Mouse (Mus musculus): Measurements from ENCODE around the gene Ncor2.

Gene Ncor2

GRCm38 (mm10) chr5:125103396-125103795, 75.6 kb downstream of the Ncor2 start:
- DNase-seq (ENCODE audit: extremely low spot score, low read depth, low spot score) = no peak

GRCm38 (mm10) chr5:125102907-125103306, 76.1 kb downstream of the Ncor2 start:
- no peak for DNase-seq (ENCODE audit: extremely low spot score, low read depth, low spot score)

GRCm38 (mm10) chr5:125102352-125102751, 76.7 kb downstream of the Ncor2 start:
- no peak for DNase-seq (ENCODE audit: extremely low spot score, low read depth, low spot score)

GRCm38 (mm10) chr5:125099785-125100350, 79.2 kb downstream of the Ncor2 start:
- DNase-seq (ENCODE audit: extremely low spot score, low read depth, low spot score) = no peak

- DNase-seq (ENCODE audit: extremely low spot score, low read depth, low spot score) = no peak
Observed at GRCm38 (mm10) chr5:125098692-125099091, 80.3 kb downstream of the Ncor2 start.

GRCm38 (mm10) chr5:125096368-125096767, 82.7 kb downstream of the Ncor2 start:
- no peak for DNase-seq (ENCODE audit: extremely low spot score, low read depth, low spot score)

DNA sequence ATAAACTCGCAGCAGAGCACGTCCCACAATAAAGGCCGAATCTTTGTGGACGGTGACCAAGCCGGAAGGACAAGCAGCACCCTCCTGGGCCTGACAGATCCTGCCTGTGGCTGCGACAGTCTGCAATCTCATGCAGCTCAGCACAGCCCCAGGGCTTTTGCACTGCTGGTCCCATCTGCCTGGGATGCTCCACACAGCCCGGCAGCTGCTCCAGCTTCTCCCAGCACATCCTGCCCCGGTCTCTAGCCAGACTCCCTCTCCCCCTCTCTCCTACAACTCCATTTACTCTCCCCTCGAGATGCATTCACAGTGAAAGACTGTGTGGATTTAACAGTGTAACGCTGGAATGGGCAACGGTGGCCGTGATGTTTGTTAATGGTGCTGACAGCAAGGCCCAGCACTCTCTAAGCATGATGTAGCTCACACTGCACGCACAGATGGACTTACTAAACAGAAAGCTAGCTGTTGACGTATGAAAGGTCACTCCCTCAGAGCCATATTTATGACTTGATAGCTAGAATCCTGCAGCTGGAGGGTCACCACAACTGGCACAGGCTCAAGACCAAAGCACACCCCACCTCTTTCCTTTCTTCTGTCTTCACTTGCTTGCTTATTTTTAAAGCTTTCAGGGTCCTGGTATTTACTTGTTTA, 83.4 kb downstream of the Ncor2 start:
- no peak for DNase-seq (ENCODE audit: extremely low spot score, low read depth, low spot score)

DNA sequence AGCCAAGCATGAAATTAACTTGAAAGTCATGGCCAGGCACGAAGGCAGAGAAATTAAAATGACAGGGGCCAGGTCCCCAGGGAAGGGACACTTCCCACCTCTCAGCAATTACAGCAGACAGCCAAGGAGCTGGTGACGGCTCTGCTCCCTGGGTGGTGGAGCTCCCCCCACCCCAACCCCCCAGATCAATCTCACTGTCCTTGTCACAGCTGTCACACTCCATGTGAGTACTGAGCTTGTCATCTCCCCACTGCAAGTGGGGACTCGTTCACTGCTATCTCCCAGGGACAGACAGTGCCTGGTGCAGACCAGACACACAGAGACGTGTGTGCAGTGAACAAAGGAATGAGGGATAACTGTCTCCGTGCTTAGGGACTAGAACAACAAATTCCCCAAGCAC, 85.2 kb downstream of the Ncor2 start:
- no peak for DNase-seq (ENCODE audit: extremely low spot score, low read depth, low spot score)

DNA sequence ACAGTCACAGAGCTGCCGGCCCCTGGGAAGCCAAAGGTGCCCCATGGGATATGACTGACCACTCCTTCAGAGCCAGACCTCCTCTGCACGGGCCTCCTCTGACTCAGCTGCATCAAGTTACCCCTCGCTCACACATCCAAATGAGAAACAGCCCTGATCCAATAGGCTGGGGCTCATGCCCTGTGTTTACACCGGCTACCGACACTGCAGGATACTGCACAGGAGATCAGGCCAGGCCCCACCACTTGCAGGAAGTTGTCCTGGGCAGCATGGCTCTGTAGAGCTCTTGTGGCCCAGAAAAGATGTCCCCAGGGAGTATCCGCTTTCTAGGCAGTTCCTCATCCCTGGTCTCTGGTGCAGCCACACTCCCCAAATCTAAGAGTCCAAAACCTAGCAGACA, 90.9 kb downstream of the Ncor2 start:
- no peak for DNase-seq (ENCODE audit: extremely low spot score, low read depth, low spot score)

DNA sequence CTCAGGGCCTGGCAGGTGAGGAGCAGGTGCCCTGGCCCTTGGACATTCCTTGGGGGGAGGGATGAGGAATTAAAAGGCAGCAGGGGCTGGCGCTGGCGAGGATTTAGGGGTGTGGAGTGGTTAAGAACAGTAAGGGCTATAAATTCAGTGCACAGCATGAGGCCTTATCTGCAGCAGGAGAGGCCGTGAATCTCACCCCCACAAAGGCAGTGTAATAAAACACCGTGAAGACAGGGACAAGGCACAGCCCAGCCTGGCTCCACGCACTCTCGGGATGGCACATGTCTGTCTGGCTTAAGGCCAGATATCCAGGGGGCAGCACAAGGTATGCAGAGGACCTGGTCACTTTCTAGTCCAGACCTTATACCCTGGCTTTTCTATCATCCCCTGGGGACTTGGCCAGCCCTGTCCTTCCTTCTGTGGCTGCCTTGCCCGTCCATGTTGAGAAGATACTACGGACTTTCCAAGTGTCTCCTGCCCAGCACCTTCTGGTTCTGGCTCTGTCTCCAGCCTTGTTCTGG, 93.9 kb downstream of the Ncor2 start:
- no peak for DNase-seq (ENCODE audit: extremely low spot score, low read depth, low spot score)

- no peak for DNase-seq (ENCODE audit: extremely low spot score, low read depth, low spot score)
Observed at GRCm38 (mm10) chr5:125083674-125084073, 95.3 kb downstream of the Ncor2 start.

GRCm38 (mm10) chr5:125081318-125082101, 97.5 kb downstream of the Ncor2 start:
- DNase-seq (ENCODE audit: extremely low spot score, low read depth, low spot score) = no peak

DNA sequence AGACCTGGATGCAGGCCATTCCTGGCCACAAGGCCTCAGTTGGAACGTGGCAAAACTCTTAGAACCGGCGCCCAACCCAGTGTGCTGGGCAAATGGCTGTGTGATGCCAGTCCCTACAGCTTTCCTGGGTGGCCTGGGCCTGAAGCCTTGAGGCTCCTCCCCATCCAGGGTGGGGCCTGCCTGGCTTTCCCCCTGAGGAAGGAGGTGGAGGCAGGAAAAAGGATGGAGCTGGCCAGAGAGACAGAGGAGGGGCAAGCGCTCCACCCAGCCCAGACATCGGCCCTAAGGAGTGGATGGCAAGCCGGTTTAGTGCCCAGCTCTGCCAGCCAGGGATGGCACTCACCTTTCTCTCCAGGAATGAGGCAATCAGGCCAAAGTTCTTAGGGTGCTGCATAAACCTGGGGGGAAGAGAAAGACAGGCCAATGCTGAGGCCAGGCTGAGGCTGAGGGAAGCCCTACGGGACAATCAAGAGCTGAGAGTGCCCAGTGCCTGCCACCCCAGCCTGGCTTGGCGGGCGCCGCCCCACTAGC, 98.2 kb downstream of the Ncor2 start:
- no peak for DNase-seq (ENCODE audit: extremely low spot score, low read depth, low spot score)

- DNase-seq (ENCODE audit: extremely low spot score, low read depth, low spot score) = no peak
Observed at GRCm38 (mm10) chr5:125080352-125080751, 98.7 kb downstream of the Ncor2 start.

DNA sequence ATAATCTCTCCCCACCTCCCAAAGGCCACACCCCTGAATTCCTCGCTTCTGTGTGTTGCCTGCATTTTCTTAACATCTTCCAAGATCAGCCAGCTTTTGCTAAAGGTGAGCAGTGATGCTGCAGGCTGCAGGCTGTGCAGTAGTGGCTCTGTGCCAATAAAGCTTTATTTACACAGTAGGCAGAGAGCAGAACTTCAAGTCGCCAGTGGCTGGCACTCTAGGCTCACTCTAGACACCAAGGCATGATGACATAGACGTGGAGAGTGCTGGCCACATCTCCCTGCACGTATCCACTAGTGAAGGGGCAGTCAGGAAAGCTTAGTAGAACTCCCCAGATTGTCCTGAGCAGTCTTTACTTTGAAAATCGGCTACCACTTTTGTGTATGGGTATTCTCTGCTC, 100.8 kb downstream of the Ncor2 start:
- DNase-seq (ENCODE audit: extremely low spot score, low read depth, low spot score) = no peak

DNA sequence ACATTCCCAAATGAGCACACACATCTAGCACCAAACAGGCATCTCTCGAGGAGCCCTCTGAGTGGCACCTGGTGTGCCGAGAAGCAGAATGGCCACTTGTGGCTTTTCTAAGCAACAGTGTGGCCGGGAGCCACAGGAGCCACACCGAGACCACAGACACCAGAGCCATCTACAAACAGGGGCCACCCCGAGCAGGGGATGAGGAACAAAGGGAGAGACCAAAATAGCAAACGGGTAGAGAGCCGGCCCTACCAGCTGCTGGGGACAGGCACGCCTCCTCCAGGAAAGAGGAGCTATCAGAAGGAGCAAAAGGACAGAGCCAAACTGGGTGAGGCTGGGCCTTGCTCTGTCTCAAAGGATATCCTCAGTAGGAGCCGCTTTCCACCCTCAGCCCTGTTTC, 102.8 kb downstream of the Ncor2 start:
- no peak for DNase-seq (ENCODE audit: extremely low spot score, low read depth, low spot score)

DNA sequence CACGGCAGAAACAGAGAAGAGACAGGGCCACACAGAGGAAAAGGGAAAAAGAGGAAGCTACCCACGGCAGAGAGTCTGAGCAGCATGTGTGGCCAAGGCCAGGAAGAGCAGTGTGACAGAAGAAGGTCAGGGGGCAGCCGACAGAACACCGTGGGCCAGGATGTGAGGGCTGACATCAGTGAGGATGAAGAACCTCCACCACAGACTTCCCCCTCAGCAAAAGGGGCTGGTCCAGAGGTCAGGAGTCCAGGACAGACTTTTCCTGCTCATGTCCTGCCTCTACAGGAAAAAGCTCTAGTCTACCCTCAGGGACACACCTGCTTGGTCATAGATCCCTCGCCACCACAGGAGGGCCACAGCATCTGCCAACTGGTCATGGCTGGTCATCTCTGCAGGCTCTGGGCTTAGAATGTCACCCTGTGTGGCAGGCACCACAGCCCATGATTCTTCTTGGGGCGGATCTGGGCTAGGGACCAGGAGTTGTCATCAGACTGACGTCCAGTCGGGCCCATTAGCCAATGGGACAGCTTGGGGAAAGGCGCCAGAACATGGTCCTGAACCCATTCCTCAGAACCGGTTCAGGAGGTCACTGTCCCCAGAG, 104.3 kb downstream of the Ncor2 start:
- DNase-seq (ENCODE audit: extremely low spot score, low read depth, low spot score) = no peak

- no peak for DNase-seq (ENCODE audit: extremely low spot score, low read depth, low spot score)
Observed at GRCm38 (mm10) chr5:125073896-125074295, 105.1 kb downstream of the Ncor2 start.

- DNase-seq (ENCODE audit: extremely low spot score, low read depth, low spot score) = no peak
Observed at GRCm38 (mm10) chr5:125073335-125073734, 105.7 kb downstream of the Ncor2 start.

- no peak for DNase-seq (ENCODE audit: extremely low spot score, low read depth, low spot score)
Observed at GRCm38 (mm10) chr5:125072425-125072824, 106.6 kb downstream of the Ncor2 start.

DNA sequence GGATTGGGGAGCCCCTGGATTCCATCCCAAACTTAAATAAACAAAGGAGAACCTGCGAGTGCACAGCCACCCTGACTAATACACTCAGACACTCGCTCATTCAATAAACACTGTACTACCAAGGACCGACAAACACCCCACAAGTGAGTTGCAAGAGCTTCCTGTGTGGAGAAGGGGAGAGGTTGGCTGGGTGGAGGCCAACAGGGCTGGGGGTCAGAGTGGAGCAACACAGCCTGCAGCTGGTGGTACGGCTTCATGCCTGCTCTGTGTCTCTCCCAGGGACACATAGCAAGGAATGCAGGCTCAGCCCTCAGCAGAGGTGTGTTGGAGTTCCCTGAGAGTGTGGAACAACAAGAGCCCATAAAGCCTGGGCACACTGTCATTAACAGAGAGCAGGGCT, 107.1 kb downstream of the Ncor2 start:
- no peak for DNase-seq (ENCODE audit: extremely low spot score, low read depth, low spot score)
